Mouse (Mus musculus) embryonic fibroblast, embryonic 13.5 days (primary cell): ENCODE results near the gene Phxr2.

Experiments used
- CTCF ChIP-seq: IDR thresholded peaks from 2 replicates; pipeline ENCODE4 v1.5.1; 2011; ENCODE audit warnings: mild to moderate bottlenecking, control low read depth, low read length, moderate library complexity, borderline replicate concordance; ENCODE audit not compliant: insufficient read depth
- POLR2A ChIP-seq: IDR thresholded peaks from 2 replicates; pipeline ENCODE4 v1.6.1; 2011; ENCODE audit warnings: low read depth, mild to moderate bottlenecking, control low read depth, low read length, moderate library complexity

GRCm38 (mm10) chr10:99126954-99127353 lies 829 bp upstream of the Phxr2 start:
- TF ChIP-seq CTCF: no peak
- no peak for TF ChIP-seq POLR2A
